Mouse (Mus musculus): ENCODE results near the gene Fbxw4.

GRCm38 (mm10) chr19:45653986-45654385, 6.1 kb downstream of the Fbxw4 start:
- no peak for TF ChIP-seq POLR2A (IDR thresholded peaks at IDR 0.05; ENCODE audit: borderline replicate concordance, extremely low read depth, insufficient read depth, insufficient read length, poor library complexity, severe bottlenecking)
- TF ChIP-seq CTCF (IDR thresholded peaks at IDR 0.05; ENCODE audit: borderline replicate concordance, extremely low read depth, insufficient read depth, insufficient read length): no peak
